Mouse (Mus musculus): ENCODE measurements at regions not wholly inside any gene's neighbourhood (a gene's known extent, or its start where the extent isn't known, plus 50 kb on each side); places are given as distances from the start of the nearest gene placed in this dataset.
A peak's percentile ranks its signal among the peaks of the same experiment; 100 is the strongest.

DNA sequence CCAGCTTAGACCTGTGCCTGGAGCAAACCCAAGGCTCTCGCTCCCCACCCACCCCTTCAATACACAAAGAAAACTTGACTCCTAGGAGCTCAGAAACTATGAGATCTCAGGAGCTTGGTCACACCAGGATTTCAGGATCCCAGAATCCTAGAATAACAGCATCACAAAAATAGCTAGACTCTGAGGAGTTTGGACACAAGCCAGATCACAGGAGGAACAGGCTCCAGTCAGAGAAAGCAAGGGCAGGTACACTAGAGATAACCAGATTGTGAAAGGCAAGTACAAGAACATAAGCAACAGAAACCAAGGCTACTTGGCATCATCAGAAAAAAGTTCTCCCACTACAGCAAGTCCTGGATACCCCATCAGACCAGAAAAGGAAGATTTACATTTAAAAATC lies 221.5 kb downstream of the Epha7 start:
- no peak for DNase-seq (ENCODE audit: low spot score in 2 of 2)

DNA sequence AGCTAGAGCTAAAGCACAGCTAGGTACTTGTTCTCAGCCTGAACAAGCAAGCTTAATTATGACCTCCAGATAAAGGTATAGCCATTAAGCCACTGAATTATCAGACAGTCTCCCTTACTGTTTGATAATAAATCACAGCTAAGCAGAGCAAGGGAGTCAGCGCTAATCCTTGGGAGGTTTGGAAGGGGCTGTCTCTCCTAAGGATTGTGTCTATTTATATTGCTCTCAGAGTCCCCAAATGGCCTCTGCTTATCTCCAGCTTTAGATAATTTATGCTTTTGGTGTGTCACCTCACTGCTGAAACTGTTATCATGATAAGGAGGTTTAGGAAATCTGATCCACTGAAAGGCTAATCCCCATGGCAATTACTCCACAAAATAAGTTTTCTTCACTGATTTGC lies 227.1 kb downstream of the Epha7 start:
- no peak for DNase-seq (ENCODE audit: low spot score in 2 of 2)

DNA sequence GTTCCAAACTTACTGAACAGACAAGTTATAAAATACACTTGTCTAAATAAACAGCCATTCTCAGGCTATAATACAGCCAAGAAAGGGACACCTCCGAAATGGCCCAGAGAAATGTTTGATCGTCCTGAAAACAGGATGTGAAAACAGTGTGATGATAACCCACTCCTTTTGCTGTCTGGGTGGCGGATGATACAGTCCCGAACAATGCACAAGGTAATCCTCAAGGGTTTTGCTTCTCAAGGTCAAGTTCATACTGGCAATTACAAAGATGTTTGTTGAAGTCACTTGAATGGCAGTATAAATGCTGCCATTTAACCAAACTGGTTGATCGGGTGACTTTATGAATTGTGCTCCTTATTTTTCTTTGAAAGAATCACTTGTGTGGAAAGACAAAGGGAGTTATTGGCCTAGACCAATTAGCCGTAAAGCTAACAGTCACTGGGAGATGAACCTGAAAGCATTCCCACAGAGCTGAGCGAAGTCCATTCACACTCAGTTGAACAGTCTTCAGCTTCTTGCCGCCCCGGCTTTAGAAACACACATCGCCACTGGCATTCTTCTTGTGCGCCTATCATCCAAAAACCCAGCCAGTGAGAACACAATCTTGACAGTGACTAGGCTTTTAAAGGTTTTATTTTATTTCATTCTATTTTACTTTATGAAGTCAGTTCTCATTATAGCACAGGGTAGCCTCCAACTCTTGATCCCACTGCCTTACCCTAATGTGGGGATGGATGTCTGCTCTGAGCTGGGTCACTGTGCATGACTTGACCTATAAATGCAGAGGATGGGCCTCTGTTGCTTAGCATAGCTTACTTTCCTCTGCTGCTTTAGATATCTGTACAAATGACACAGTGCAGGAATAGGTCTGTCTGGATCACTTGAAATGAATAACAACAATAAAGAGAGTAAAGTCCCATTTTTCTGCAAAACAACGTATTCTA lies 256.0 kb downstream of the Epha7 start:
- no peak for DNase-seq (ENCODE audit: low spot score in 2 of 2)

DNA sequence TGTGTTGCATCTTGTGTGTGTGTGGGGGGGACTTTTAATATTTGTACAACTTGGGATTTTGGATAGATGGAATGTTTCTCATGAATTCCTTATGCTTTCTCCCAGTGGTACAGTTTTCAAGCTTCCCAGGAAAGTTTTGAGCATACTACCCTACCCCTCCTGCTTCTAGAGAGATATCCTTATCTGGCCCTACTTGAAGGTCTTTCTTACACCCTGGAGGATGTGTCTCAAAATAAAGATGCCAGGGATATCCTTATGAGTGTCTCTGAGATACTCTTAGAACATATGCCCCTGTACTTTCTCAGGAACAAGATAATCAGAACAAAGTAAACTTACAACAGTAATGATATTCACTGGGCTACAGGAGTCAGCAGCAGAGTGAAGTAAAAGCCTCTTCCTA lies 261.3 kb downstream of the Epha7 start:
- no peak for DNase-seq (ENCODE audit: low spot score in 2 of 2)

DNA sequence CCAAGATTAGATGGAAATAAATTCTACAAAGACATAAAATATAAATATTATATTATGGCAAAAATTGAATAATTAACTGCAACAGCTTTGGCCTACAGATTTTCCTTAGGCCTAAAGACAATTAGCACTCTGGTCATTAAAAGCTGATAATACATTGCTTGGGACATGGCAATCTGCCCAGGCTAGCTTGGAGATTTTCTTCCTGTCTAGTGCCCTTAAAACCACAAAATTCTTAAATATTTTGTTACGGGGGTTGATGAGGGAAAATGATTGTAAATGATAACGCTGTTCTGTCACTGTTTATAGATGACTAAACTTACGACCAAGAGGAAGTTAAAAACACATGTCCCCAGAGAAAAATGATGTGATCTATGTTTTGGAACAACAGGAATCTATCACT lies 261.9 kb downstream of the Epha7 start:
- DNase-seq (ENCODE audit: low spot score in 2 of 2): no peak

DNA sequence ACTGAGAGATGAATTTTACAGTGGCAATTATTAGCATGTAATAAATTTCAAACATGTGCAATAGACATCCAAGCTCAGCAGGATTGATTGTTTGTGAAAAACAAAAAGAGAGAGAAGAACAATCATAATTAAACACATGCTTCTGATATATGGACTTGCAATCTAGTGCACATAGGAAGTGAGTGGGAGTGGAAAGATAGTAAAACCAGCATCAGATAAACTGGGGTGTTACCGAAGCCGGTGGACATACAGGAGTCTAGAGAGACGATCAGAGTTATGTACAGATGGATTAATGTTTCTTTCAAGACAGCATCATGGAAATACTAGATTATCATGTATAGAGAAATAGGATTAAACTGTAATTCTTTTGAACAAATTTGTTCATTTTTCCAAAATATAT lies 263.8 kb downstream of the Epha7 start:
- no peak for DNase-seq (ENCODE audit: low spot score in 2 of 2)

DNA sequence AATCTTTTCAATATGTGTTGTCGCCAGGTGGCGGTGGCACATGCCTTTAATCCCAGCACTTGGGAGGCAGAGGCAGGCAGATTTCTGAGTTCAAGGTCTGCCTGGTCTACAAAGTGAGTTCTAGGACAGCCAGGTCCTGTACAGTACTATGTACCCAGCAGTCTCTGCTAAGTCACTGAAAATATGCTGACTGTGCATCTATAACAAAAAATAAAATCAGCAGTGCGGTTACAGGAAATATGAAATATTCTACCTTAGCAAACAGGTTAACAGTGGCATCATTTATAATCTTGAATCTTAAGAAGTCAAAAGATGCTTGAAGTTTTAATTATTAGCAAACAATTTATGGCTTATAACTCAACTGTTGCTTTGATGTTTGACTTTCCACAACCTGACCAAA lies 265.5 kb downstream of the Epha7 start:
- no peak for DNase-seq (ENCODE audit: low spot score in 2 of 2)

DNA sequence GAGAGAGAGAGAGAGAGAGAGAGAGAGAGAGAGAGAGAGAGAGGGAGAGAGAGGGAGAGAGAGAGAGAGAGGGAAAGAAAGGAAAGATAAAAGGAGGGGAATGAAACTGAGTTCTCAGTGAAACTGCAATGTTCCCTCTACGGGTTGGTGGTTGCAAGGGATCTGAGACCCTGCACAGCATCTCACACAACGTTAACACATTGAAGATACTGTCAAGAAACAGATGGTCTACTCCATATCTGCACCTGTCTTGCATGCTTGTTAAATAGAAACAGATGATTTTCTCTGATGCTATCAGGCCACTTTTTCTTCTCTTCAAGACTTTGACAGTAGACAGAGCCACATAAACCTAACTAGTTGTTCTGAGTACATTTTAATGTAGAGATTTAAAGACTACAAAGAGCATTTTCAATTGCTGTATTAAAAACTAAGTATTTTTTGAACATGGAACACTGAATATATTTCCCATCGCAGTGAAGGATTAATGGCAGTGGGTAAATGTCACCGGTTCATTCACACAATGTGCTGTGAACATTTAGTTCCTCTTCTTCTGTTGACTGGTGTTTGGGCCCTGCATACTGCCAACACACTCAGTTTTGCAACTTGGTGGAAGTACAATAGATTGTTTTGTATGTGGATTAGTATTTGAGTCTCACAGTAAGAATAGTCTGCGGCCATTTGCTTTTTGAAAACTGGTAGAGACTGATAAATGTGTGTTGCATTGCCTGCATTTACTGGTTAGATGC lies 270.8 kb downstream of the Epha7 start:
- no peak for DNase-seq (ENCODE audit: low spot score in 2 of 2)

DNA sequence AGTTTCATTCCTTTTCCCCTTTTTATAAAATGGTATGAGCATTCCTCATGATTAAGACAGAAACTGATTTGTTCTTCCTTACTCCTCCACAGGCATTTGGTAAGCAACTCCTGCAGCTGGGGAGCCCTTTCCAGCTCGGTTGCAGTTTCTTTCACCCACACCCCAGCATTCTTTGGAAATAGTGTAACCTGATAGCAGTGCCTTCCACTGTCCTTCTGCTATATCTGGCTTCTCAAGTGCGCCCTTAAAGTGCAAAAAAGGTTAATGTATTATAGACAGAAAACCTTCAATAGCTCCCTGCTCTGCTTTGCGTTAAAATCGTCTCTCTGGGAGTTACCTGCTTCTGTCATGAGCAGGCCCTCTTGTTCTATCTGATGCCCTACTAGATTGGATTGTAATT lies 278.0 kb downstream of the Epha7 start:
- no peak for DNase-seq (ENCODE audit: low spot score in 2 of 2)

DNA sequence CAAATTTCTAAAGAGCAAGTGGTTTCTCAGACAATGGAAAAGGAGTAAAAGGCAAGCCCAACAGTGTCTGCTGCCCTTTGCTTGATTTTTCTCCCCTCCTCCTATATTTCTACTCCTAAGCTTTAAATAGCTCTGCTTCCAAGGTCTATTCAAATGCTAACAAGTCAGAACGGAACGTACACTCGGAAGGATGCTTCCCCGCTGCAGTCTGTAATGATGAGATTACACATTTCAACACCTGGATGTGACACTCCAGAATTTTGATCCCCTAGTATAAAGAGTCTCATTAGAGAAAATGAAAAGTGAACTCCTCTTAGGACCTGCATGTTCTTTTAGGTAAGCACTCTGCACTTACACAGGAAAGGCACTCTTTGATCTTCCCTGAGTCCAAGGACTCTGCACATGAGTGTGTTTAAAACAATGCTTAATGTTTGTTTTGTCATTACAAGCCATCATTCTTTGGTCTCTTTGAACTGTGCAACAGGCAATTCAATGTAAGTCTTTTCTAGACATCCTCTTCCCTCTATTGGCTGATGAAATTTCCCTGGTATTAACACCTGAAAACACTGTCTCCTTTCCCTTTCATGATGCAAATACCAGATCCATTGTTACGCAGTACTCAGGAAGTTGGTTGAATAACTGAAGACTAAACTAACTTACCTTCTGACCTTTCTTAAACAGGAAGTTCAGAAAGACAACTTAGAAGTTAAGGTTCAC lies 278.7 kb downstream of the Epha7 start:
- no peak for DNase-seq (ENCODE audit: low spot score in 2 of 2)

DNA sequence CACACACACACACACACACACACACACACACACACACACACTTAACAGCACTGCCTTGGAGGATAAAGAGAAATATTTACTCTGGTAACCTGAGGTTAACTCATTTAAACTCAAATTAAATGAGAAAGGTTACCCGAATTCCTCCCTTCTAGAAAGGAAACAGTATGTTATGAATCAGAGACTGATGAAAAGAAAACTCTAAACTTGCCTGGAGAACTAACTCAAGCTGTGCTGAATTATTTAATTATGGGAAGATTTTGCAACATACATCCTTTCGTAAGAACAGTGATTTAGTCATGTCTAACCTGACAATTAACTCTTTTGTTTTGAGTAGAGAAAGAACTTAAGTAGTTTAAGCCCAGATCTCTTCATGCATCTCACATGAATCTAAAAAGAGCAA lies 289.4 kb downstream of the Epha7 start:
- DNase-seq (ENCODE audit: low spot score in 2 of 2): no peak

DNA sequence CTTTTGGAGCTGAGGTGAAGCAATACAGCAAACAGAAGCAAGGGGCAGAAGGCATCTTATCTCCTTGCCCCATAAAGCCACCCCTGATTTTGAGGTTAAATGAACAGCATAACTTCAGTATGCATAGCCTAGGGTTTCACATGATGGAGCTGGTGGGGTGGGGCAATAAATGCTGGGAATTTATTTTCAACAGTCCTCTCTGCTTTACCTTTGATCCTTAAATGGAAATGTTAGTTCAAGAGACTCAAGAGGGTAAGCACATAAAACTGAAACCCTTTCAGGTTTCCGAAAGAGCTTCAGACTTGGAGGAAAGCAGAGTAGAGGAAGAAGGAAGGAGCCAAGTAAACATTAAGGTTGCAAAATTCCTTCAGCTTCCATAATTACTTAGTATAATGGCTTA lies 290.5 kb downstream of the Epha7 start:
- no peak for DNase-seq (ENCODE audit: low spot score in 2 of 2)

DNA sequence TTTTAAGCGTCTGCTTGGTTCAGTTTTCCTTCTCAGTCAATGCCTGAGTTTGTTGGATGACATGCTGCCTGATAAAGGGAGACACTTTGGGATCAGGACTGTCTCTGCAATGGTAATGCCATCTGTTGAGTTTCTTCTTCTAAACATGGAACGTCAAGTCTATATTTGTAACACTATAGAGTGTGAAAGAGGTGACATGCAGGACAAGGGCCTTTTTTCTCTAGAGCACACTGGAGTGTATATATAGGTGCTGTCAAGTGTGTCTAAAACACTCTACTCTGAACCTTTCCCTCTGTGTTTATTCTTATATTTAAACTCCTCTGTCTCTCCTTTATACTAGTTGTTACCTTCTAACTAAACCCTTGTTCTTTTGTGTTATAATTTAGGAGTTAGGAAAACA lies 299.6 kb downstream of the Epha7 start:
- DNase-seq (ENCODE audit: low spot score in 2 of 2): no peak

DNA sequence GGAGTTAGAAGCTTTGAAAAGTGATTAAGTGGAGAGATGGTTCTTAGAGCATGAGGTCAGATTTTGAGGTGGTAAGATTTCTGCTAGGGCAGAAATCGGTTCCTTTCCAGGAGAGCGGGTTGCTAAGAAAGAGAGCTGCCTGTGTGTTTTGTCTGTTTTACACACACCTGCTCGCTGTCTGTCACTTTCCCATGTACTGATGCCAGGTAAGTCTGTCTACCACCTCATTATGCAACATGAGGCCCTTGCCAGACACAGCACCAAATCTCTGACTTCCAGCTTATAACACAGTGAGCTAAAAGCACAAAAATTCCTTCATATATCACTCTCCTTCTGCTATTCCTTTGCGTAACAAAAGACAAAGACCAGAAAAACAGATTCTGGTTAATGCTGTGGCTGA lies 304.1 kb downstream of the Epha7 start:
- DNase-seq (ENCODE audit: low spot score in 2 of 2): no peak

DNA sequence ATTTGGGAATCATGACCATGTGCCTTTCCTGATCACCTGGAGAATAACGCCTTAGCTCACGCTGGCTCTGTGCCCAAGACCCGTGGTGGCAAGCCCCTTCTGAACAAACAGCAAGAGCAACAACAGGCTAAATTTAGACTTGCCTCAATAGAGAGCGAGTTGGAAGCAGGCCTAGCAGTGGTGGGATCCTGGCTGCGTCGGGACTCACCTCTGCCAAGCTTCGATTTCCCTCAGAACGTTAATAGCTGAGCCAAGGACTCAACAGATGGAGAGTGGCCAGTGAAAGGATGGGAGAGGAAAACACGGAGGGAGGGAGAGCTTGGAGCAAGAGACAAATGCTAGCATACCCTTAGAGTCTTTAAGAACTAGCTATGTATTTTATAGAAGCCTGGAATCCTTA lies 305.0 kb downstream of the Epha7 start:
- DNase-seq (ENCODE audit: low spot score in 2 of 2): peak; percentile 26 to 34

DNA sequence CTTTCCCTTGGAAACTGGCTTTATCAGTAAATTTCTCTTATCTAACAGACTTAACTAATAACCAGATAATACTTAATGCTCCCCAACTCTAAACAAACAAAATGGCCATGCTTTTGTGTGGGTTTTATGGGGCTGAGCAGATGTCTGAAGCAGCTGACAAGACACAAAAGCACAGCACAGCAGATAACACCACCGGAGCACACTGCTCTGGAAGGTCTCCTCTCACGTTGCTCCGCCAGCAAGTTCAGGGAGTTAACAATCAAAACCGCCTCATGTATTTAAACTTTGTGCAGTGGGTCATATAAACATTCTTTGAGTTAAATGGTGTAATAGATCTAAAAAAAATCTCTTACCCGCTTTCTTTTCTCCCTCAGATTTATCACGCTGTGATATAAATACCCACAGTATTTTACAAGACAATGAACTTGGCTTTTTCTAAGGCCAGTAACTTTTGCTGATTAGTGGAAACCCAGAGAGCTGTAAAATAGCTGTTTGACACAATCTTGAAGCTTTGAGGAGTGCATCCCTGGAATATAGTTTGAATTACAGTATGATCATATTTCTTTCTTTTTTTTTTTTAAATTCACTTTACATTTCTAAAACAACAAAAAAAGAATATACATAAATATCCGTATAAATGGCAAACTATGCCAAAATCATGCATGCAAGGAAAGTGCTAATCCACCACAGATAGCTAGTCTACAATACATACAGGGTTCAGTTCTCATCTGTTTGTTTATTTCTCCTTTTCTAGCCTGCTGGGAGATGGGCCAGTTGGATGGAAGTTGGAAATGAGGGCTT lies 305.9 kb downstream of the Epha7 start:
- DNase-seq (ENCODE audit: low spot score in 2 of 2): no peak

DNA sequence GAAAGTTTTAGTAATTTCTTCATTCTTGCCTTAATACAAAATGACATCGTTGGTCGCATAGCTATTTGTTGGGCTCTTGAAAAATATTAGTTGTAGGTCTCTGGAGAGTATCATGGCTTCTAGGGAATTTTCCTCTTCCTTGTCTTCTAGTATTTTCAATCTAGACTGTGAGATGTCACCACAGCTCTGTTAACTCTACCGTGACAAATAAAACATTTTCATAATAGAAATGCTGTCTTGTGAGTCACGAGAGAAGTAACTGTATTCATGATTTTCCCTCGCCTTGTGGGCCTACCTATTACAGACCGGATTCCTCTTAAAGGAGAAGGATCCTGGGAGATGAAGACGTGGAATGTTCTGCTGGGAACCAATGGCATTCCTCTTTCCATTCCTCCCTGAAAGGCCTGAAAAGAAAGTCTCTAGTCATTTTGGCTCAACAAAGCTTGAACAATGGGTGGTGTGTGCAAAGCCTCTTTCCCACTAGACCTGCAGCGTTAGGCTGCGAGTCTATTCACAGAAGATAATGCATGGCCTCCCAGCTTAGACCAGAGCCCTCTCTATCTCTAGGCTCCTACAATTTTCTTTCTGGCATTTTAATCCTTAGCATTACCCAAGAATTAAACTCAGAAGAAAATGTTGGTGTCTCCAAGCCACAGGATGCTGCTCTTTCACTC lies 306.7 kb downstream of the Epha7 start:
- DNase-seq (ENCODE audit: low spot score in 2 of 2): no peak

DNA sequence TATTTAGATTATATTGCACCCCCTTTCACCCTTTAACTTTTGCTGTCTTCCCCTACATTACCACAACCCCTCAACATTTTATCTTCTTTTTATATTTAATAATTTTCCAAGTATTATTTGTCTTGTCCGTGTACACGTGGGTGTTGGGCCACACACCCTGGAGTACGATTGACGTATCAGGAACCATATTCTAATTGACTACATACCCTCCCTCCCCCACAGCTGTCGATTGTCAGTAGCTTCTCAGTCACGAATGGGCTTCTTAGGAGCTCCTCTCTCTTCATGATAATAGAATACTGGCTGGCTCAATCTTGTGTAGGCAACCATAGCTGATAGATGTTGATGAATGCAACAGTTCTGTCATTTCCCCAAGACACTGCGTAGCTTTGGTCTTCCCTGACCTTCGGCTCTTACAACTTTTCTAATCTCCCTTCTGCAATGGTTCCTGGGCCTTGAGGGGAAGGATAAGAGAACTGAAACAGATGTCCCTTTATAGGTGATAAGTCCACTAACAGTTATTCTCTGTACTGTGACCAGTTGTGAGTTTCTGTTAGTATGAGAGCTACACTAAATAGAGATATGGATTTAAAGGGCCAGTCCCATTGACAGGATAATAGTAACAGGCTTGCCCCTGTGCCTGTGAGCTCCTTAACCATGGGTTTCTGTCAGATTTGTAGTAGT lies 310.9 kb downstream of the Epha7 start:
- DNase-seq (ENCODE audit: low spot score in 2 of 2): no peak

DNA sequence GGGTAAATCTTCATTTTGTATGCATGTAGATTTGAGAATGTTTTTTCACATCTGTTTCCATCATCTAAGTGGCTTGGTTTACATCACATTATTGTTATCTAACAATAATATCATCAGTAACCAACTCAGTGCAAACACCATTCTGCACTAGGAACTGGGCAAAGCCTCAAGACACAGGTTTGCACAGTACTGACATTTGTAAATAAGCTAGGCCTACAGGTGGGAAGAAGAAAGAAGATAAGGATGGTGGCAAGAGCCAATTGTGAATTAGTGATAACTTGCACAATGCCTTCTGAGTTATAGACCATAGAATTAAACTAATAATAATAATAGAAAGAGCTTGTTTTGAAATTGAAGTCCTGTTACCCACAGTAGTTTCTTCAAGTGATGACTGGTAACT lies 317.6 kb downstream of the Epha7 start:
- DNase-seq (ENCODE audit: low spot score in 2 of 2): no peak

Data from right cerebral cortex, postnatal 36 days (tissue).